Mouse (Mus musculus) activated CD4-positive, CD25-positive, alpha-beta regulatory T cell, adult 4 months (primary cell): ENCODE measurements around the gene Ralgps2. TPM values are rescaled to one million over a fixed set of nuclear protein-coding genes. Genes with fewer than 3 reads are reported as not detected.

ENCODE experiments used
- ATAC-seq: one replicate; pipeline ENCODE4 v1.8.0; 2017
- polyA plus RNA-seq, 2 experiments: library from polyadenylated mRNA; unstranded; fragments of 100-300 nt; shearing (Covaris generic); gene quantifications; one replicate each; pipeline ENCODE4 v1.2.1; 2017

Ralgps2 gene
- polyA plus RNA-seq, result 10 to 100 TPM; 26.6 to 41.1 TPM

DNA sequence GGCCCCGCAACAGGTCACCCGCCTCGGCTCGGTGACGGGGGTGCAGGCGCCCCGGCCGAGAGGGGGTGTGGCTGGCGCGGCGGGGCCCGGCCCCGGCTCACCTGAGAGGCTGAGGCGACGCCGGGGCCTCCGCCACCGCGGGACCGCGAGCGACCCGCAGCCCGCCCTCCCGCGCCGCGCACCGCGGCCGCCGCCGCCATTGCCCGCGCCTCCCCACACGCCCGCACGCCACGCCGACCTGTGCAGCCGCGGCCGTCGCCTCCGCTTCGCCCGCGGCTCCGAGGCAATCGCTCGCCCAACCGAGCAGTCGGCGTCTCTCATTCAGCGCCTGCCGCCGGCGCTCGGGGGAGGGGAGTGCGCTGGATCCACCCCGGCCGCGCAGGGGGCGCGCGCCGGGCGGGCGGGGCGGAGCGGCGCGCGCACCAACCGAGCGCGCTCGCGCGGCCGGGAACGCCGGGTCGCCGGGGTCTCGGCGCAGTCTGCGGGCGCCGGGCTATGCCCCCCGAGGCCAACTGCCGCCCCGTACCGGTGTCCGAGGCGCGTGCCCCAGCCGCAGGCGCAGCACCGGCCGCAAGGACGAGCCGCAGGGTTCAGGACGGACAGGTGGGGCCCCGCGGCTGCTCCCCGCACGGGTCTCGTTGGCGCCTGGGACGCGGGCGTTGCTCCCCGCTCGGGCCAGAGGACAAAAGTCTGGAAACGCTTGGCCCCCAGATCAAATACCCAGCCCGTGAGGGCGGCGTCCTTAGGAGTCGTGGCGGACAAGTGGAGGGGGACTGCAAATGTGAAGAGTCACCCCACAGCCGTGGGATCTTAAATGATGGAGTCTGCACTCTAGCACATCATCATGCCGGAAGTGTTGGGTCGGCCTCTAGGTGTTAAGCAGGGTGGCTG is at the start of gene Ralgps2:
Gene Ralgps2, minus strand, starts transcription at position 376 of the 891 bp plus-strand sequence.
- peak; percentile 69 for ATAC-seq

DNA sequence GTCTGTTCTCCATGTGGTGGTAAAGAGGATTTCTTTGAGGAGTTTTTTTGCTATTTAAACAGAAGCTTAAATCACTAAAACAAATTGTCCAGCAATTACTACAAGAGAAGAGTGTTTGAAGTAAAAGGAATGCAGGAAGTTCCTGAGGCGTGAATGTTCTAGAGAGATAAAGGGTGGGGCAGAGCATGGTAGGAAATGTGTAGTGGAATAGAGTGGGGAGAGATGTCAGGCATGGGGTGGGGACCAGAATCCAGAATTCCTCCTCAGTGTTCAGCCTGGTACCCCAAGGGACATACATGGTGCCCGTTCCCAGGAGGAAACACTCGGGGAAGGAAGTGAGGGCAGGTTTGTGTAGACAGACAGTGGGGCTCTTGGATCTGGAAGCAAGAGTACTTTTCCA is 48.1 kb upstream of the Ralgps2 start:
- ATAC-seq, result no peak

DNA sequence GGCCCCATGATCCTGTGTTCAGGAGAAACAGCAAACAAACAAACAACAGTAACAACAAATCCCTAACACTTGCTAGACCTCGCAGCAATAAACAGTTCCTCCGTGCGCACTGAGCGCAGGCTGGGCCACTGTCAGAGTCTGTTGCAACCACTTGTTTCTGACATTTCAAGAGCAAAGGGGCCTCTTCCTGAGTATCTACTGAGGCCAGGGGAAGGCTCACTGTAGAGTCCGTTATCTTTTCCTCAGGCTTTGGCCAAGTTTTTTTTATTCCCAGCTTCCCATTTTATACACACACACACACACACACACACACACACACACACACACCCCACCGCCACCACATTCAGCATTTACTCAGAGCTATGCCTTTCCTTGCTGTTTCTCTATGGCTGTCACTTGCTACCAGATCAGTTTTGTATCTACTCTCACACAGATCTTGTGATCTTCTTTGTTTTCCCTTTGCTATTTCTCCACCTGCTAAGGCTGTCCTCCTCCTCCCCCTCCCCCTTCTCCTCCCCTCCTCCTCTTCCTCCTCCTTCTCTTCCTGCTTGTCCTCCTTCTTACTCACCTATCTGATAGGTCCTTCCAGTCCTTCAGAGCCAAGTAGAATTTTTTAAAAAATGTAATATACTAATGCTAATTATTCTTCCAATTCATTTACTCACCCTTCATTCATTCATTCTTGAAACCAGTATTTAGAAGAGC is 47.4 kb upstream of the Ralgps2 start:
- ATAC-seq, result peak; percentile 25

DNA sequence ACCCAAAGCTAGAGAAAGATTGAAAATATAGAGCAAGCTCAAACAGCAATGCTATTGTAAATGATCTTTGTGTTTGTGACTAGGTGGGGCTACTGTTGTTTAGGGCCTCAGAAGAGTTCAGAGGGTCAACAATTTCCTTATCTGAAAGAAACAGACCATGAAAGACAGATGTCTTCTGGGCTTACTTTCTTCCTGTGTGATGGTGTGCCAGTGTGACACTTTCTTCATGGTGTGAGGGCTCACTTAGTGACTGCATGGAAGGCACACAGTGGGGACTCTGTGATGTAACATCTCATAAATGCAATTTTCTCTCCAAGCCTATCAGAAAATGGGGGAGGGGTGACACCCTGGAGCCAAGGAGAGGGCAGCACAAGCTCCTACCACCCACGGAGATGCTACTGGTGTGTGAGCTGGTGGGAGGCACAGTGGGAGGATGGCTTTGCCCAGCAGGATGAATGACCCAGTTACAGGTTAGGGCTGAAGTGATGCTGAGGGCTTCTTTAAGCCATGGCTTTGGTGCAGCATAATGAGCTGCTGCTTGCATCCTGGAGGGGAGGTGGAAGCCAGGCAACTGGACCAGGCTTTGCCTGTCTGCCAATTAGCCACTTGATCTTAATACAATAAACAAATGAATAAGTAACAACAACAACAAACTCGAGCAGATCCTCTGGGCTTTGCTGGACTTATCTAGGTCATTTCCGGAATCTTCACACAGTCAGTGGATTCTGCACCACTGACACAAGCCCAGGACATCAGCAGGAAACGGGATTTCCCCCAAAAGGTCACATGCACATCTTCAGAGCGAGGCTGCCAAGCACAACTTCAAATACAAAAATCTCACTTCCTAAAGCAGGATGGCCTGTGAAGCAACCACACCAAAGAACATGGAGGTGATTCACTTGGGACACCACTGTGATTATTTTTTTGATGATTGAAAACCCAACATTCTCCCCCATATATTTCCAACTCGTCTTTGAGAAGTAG is 46.5 kb upstream of the Ralgps2 start:
- ATAC-seq, result peak; percentile 90

DNA sequence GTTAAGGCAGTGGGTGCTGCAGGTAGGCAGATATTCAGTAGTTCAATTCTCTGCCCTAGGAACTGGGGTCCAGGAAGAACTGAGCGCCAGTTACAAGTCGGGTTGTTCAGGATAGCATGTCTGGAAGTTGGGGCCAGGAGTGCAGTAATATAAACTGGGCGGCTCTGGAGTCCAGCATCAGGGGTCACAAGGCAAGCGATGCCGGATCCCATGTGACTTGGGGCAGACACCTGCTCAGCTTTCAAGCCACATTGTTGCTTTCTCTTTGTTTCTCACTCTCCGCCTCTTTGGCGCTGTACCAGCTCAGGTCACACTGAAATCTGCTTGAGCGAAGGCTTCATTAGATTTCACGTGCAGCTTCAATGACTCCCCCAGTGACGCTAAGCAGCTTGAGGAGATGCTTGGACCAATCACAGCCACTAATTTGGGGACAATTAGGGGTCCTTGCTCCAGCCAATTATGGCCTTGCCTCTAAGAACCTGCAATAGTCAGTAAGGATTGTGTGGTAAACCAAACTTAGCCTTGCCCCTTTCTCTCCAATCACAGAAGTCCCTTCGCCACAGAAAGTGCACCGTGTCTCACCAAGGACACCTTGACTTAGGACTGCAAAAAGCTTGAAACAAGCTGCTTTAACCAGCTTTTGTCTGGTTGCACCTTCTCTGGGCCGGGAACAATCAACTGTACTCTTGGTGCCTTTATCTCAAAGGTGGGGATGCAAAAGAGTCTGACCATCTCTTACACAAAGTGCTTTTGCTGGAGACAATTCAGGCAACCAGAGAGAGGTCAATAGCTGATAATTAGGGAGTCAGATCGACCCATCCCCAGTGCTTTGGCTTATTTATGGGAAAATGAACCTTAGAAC is 43.8 kb upstream of the Ralgps2 start:
- ATAC-seq, result no peak

DNA sequence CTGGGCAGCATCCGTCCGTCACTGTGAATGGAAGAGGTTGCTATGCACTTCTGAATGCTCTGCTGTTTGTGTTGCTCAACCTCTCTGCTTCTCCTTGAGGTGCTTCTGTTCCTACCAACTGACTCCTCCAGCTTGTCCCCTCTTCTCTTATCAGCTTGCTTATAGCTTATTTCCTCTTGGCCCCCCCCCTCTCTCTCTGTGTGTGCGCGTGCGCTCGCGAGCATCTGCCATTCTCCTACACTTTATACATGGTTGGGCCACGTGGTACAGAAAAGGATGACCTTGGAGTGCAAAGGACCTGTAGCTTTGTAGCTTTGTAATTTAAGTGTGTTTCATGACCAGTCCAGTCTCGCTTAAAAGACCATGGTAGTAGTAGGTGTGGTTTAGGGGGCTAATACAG is 42.5 kb upstream of the Ralgps2 start:
- no peak for ATAC-seq

DNA sequence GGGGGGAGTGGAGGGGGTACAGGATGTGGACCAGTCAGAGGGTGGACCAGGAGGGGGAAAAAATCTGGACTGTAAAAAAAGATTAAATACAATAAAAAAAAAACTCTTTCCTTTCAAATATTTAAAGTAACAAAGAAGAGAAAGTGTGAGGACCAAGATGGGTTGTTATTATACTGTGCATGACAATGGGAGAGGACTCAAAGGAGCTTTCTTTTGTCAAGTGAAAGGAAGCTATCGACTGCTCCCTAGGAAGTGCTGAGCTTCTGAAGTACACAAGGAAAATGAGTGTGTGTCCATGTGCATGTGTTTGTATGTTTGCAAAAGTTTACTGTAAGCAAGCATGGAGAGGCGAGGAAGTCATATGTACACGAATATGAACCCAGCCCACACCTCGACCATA is 40.3 kb upstream of the Ralgps2 start:
- ATAC-seq, result no peak

DNA sequence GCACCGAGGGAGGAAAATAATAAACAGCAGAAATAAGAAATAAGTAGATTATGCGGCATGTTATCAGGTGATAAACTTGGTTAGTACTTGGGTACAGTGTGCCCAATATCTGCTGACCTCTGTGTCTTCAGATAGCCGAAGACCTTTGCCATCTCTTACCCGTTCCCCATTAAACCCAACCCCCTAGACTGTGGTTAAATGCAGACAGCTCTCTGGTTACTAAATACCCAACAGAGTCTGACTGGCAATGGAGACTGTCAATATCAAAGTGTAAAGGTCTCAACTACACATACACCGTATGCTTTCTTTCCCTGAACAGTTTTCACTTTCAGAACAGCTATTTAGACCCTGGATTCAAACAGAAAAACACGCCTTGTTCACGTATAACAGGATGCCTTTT is 39.2 kb upstream of the Ralgps2 start:
- ATAC-seq, result no peak

DNA sequence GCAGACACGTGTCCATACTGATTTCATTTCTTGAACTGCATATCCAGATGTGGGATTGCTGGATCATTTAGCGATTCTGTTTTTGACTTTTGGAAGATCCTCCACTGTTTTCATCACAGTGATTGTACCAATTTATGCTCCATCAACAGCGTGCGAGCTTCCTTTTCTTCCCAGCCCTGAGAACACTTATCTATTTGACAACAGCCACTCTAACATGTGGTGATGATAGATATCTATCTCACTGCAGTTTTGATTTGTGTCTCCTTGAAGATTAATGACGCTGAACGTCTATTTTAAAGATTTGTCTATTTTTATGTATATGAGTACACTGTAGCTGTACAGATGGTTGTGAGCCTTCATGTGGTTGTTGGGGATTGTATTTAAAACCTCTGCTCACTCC is 34.4 kb upstream of the Ralgps2 start:
- no peak for ATAC-seq

DNA sequence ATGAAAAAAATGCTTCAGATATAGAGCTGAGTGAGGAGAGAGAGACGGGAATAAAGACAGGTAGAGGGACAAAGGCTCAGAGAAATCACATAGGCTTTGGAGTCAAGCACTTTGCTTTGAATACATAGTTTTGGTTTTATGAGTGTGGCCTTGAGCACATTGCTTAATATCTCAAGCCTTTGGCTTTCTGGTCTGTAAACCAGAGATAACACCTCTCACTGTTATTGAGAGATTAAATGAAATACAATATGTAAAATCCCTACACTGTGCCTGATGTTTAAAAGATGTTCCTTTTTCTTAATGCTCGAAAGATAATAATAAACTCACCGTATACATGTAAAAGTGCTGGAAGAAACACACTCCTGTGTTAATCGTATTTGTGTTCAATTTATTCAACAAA is 33.0 kb upstream of the Ralgps2 start:
- no peak for ATAC-seq

DNA sequence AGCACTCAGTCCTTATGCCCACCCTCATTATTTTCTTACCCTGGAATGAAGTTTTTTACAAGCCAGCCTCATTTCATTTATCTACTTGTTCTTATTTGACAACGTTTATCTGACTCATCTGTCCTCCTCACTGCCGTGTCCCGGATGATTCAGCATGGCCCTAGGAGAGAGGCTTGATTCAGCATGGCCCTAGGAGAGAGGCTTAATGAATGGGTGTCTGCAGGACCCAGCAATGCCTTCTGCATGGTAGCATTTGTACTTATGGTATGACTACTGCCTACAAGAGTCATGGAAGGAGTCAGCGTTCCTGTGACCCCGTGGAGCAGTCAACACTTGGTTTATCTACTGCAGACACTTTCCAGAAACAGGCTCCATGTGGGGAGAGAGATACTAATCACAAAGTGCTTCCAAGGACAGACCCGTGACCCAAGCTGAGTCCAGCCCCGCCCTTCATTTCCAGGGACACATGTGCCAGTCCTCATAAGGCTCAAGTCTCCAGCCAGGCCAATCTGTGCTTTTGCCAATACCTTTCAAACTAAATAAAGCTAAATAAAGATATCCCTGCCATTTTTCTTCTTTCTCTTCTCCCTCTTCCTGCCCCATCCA is 31.9 kb upstream of the Ralgps2 start:
- ATAC-seq, result no peak

DNA sequence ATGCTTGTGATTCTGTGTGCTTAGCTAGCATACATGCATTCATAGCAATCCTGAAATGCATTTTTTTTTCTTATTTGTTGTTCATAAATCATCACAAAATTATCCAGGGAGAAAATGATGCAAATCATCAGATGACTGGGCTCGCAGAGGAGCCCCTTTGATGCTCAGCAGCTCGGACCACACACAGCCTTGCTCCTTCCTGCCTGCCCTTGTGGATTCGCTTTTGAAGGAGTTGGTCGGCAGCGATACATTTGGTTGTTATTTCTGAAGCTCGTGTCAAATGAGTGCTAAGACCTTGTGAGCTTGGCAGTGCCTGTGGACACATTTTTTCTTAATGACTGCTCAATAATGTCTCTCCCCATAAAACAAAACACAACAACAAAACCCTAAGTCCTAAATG is 31.2 kb upstream of the Ralgps2 start:
- ATAC-seq, result no peak

DNA sequence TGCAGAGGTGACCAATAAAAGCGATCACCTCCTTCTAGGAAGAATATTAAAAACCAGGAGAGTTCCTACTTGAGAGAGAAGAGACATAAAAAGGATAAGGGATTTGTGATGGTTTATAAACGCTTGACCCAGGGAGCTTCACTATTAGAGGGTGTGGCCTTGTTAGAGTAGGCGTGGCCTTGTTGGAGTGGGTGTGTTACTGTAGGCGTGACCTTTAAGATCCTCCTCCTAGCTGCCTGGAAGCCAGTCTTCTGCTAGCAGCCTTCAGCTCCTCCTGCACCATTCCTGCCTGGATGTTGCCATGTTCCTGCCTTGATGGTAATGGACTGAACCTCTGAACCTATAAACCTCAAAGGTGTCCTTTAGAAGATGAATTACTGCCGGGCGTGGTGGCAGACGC is 28.7 kb upstream of the Ralgps2 start:
- ATAC-seq, result no peak

DNA sequence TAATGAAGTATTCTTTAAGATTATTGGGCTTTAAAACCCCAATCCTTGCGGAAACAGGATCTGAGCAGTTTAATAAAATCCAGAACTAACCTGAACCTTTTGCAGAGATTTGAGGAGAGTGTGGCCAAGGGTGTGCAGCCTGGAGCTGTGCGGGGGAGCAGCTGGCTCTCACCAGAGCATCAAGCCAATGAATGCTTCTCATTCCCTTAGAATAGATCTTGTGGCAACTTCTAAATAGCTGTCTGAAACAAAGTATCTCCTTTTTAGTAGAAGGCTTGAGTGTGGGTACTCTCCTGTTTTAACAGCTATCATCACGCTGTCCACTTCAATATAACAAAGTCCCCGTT is 25.1 kb upstream of the Ralgps2 start:
- no peak for ATAC-seq

DNA sequence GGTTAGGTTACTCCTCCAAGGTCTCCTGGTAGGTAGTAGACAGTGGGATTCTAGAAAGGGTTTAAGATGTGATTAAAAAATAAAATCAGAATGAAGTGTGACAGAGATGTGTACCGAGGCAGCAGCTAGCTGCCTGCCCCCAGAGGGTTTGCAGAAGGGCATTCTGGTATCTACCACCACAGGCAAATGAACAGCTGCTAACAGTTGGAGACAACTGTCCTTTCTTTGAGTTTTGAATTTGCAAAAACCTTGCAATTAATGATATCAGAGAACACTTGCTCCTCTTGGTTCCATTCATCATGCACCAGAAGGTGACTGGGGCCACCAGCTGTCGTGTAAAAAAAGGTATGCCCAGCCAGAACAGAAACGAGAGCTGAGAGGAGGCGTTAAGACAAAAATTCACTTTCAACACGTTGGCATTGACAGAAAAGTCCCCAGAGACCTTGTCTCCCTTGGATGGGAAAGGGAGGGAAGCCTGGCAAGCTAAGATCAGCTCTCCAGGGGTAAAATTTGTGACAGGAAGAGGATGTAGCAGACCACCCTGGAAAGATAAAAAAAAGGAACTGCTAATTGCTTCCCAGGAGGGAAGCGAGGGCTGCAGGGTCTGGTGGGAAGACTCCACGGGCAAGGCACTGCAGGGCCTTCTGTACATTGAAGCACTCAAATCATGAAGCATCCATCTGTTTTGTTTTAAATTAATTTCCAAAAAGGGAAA is 24.6 kb upstream of the Ralgps2 start:
- ATAC-seq, result no peak

DNA sequence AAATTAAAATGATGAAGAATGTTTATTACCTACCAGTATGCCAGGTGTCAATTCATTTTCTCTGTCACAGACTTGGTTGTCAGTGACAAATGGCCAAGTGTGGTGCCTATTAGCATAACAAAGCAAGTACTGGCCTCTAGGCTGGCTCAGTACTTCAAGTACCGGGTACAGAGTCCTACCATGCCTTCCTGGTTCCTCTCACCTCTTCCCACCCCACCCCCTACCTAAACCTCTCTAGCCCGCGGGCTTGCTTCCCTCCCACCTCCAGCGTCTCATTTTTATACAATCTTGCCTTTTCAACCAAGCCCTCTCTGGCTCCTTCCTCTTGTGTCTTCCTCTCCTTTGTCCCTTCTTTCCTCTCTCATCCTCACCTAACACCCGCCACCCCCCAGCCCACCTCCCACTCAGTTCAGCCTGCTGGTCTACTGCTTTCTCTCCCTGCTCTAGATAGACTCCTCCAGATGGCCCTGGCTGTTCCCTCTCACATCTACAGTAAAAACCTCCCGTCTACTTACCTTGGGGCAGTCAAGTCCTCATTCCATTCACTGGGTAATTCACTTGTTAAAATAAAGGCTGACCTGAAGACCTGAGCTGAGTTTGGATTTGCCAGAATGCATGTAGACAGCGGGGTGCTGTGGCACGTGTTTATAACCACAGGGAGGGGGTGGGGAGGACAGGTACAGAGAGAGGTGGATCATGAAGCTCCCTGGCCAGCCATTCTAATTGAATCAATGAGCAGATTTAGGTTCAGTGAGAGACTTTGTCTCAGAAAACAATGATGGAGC is 22.2 kb upstream of the Ralgps2 start:
- no peak for ATAC-seq

DNA sequence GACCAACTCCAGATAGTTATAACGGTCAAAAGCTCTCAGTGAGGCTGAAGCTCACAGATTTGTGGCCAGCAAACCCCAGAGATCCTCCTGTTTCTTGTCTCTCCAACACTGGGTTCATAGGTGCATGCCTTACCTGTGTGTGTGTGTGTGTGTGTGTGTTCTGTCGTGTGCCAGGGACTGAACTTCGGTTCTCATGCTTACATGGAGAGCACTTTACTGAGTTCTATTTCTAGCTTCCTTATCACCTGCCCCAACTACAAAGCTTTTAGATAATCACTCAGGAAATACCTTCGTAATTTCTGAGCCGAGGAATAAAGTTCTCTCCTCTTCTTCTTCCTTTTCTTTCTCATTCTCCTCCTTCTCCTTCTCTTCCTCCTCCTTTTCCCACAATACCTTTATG is 19.6 kb upstream of the Ralgps2 start:
- no peak for ATAC-seq

DNA sequence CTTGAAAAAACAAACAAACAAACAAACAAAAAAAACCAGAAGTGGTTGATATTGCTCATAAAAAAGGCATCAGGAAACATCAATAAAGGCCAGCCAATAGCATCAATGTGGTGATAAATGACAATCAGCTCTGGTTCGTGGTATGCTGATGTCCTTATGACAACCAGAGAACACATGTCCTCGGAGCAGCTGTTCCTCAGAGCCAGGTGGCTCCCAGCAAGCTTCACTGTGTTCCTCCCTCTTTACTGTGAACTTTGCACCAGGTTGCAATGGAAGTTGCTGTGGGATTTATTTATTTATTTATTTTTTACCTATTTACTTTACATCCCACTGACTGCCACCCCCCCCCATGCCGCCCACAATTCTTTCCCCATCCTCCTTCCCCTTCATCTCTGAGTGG is 17.9 kb upstream of the Ralgps2 start:
- ATAC-seq, result no peak

DNA sequence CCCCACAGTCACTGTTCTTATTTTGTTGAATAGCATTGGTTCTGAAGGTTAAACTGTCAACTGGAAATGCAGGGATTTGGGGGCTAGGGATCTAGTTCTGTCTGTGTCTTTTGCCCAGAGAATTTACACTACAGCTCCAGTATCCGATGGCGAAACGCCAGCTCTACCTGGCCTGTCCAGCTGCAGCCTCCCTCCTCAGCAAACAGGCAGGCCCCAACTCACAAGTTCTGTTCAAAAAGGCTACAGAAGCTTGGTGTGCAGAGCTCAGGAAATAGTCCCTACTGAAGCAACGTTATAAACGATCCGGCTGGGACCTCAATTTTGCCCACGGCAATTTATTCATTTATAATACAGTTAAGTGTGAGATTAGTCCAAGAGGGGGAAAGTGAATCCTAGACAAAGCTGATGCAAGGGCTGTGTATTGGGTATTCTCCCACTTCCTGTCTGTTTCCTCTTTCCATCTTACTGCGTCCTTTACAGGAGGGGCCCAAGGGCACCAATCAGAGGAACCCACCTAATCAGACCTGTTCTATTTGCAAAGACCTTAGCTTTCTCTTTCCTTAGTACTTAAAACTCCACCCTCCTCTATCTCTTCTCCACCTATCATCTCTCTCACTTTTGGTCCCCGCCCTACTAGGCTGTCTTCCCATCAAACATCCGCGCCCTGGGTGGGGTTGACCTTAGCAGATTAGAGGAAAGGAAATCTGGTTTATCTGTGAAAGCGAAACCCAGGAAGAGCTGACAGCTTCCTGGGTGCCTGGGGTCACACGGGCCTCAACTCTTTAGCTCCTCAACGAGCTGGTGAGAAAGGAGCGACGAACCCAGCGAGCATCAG is 16.7 kb upstream of the Ralgps2 start:
- ATAC-seq, result peak; percentile 98
